Mouse (Mus musculus): ENCODE measurements around the gene Lypd8. TPM values are rescaled to one million over a fixed set of nuclear protein-coding genes. Genes with fewer than 3 reads are reported as not detected.

The Lypd8 gene
- polyA plus RNA-seq, 1 experiment from 2014 or later, result not detected

DNA sequence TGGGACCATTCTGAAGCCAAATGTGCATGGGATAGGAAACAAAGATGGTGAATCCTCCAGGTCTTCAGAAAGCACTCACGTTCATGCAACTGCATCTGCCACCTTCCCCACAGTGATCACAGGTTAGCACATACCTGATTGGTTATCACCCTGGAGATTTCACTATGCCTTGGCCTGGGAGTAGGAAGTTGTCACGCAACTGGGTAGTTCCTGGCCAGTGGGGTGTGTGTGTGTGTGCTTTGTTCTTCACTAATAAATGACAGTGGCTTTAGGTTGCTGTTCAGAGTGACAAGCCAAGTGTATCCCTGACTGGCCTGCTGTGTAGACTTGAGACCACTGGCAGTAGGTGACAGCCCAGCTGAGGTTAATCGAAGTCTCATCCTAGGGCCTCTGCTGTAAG, 53.4 kb downstream of the Lypd8 start, which contains the start of gene Gm12253:
Gene Gm12253 (plus strand): TSS at position 301 of the 400 bp plus-strand sequence.
- WGBS, result 87% methylated on average over 3 of the region's 3 CpGs
- H3K27ac ChIP-seq (ENCODE audit: low read length), result no peak within 1 kb of the TSS
- no peaks in the 10 kb centered on the region for H3K9me3 ChIP-seq (ENCODE audit: control insufficient read depth, low read length)
- H3K27me3 ChIP-seq (replicated peaks; ENCODE audit: control insufficient read depth, insufficient read depth, low read length), result no peaks in the 10 kb centered on the region
- H3K4me1 ChIP-seq (replicated peaks; ENCODE audit: control insufficient read depth, insufficient read depth, low read length), result no peaks in the 10 kb centered on the region
- ATAC-seq, result no peak
- no peak within 1 kb of the TSS for H3K9ac ChIP-seq (replicated peaks; ENCODE audit: low read depth, low read length)
- no peaks in the 10 kb centered on the region for H3K36me3 ChIP-seq (ENCODE audit: control insufficient read depth, insufficient read depth)
- no peak within 1 kb of the TSS for H3K4me2 ChIP-seq (ENCODE audit: low read length)
- H3K4me3 ChIP-seq (replicated peaks; ENCODE audit: low read length), result no peak within 1 kb of the TSS

DNA sequence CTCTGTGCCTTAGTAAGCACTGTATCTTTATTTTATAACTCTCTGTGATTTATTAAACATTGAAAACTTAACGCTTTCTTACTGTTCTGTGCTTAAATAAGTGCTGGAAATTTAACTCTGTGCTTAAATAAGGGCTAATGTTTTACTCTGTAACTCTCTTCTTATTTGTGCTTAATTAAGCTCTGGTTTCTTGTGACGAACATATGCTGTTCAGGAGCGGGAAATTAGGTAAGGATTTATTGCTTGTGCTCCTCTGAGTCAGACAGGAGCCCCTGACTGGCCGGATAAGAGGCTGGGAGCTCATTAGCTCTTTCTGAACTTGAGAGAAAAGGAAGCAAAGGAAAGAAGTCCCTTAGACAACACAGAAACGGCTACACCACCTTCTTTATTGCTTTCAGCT, 59.0 kb downstream of the Lypd8 start:
- WGBS, result 20% methylated on average over 5 of the region's 5 CpGs
- H3K27me3 ChIP-seq (replicated peaks; ENCODE audit: control insufficient read depth, insufficient read depth, low read length), result no peaks in the 10 kb centered on the region
- no peak overlapping the region for H3K27ac ChIP-seq (ENCODE audit: low read length)
- no peaks in the 10 kb centered on the region for H3K9me3 ChIP-seq (ENCODE audit: control insufficient read depth, low read length)
- no peak overlapping the region for H3K4me3 ChIP-seq (replicated peaks; ENCODE audit: low read length)
- ATAC-seq, result no peak
- no peak overlapping the region for H3K9ac ChIP-seq (replicated peaks; ENCODE audit: low read depth, low read length)
- no peaks in the 10 kb centered on the region for H3K4me1 ChIP-seq (replicated peaks; ENCODE audit: control insufficient read depth, insufficient read depth, low read length)
- no peaks in the 10 kb centered on the region for H3K36me3 ChIP-seq (ENCODE audit: control insufficient read depth, insufficient read depth)
- no peak overlapping the region for H3K4me2 ChIP-seq (ENCODE audit: low read length)

Other genes starting within 250 kb of the Lypd8 start
- 12.8 and 14.9 TPM in 2 replicates for gene Gemin5, start 210.5 kb upstream of the Lypd8 start, polyA plus RNA-seq (2015; fragmentation: Nextera tagmentation; extraction: Ambion mirVana)
- gene Mrpl22, start 207.4 kb upstream of the Lypd8 start, polyA plus RNA-seq (2015; fragmentation: Nextera tagmentation; extraction: Ambion mirVana), result 102 and 103 TPM in 2 replicates
- 1.3 and 1.5 TPM in 2 replicates for gene Igtp, start 179.5 kb upstream of the Lypd8 start, polyA plus RNA-seq (2015; fragmentation: Nextera tagmentation; extraction: Ambion mirVana)
- 0.60 and 0.75 TPM in 2 replicates for gene Irgm2, start 179.4 kb upstream of the Lypd8 start, polyA plus RNA-seq (2015; fragmentation: Nextera tagmentation; extraction: Ambion mirVana)
- not detected in 2 replicates for gene 4930438A08Rik, start 104.2 kb upstream of the Lypd8 start, polyA plus RNA-seq (2015; fragmentation: Nextera tagmentation; extraction: Ambion mirVana)
- 30.8 and 42.9 TPM in 2 replicates for gene Zfp692, start 72.0 kb upstream of the Lypd8 start, polyA plus RNA-seq (2015; fragmentation: Nextera tagmentation; extraction: Ambion mirVana)
- 39.8 and 43.1 TPM in 2 replicates for gene Zfp672, start 48.7 kb upstream of the Lypd8 start, polyA plus RNA-seq (2015; fragmentation: Nextera tagmentation; extraction: Ambion mirVana)
- 56.6 and 56.9 TPM in 2 replicates for gene Sh3bp5l, start 48.3 kb upstream of the Lypd8 start, polyA plus RNA-seq (2015; fragmentation: Nextera tagmentation; extraction: Ambion mirVana)
- gene 1810065E05Rik, start 42.1 kb downstream of the Lypd8 start, polyA plus RNA-seq (2015; fragmentation: Nextera tagmentation; extraction: Ambion mirVana), result not detected in 2 replicates
- not detected in 2 replicates for gene Gm12253, start 53.5 kb downstream of the Lypd8 start, polyA plus RNA-seq (2015; fragmentation: Nextera tagmentation; extraction: Ambion mirVana)
- gene Lypd9, start 73.9 kb downstream of the Lypd8 start, polyA plus RNA-seq (2015; fragmentation: Nextera tagmentation; extraction: Ambion mirVana), result not detected in 2 replicates
- gene Olfr30, start 83.2 kb downstream of the Lypd8 start, polyA plus RNA-seq (2015; fragmentation: Nextera tagmentation; extraction: Ambion mirVana), result not detected in 2 replicates
- gene Olfr332, start 113.5 kb downstream of the Lypd8 start, polyA plus RNA-seq (2015; fragmentation: Nextera tagmentation; extraction: Ambion mirVana), result not detected in 2 replicates
- gene Olfr331, start 123.5 kb downstream of the Lypd8 start, polyA plus RNA-seq (2015; fragmentation: Nextera tagmentation; extraction: Ambion mirVana), result not detected in 2 replicates
- not detected in 2 replicates for gene Olfr330, start 155.8 kb downstream of the Lypd8 start, polyA plus RNA-seq (2015; fragmentation: Nextera tagmentation; extraction: Ambion mirVana)
- gene Olfr329-ps, start 167.4 kb downstream of the Lypd8 start, polyA plus RNA-seq (2015; fragmentation: Nextera tagmentation; extraction: Ambion mirVana), result not detected in 2 replicates
- gene Olfr328, start 176.6 kb downstream of the Lypd8 start, polyA plus RNA-seq (2015; fragmentation: Nextera tagmentation; extraction: Ambion mirVana), result not detected in 2 replicates
- not detected in 2 replicates for gene Olfr224, start 191.5 kb downstream of the Lypd8 start, polyA plus RNA-seq (2015; fragmentation: Nextera tagmentation; extraction: Ambion mirVana)
- gene Olfr325, start 198.7 kb downstream of the Lypd8 start, polyA plus RNA-seq (2015; fragmentation: Nextera tagmentation; extraction: Ambion mirVana), result not detected in 2 replicates
- not detected in 2 replicates for gene Olfr324, start 216.1 kb downstream of the Lypd8 start, polyA plus RNA-seq (2015; fragmentation: Nextera tagmentation; extraction: Ambion mirVana)
- not detected in 2 replicates for gene 2210407C18Rik, start 237.0 kb downstream of the Lypd8 start, polyA plus RNA-seq (2015; fragmentation: Nextera tagmentation; extraction: Ambion mirVana)

Measured in forebrain, embryonic 16.5 days (tissue).